Mouse (Mus musculus) natural killer cell, adult 2 months (primary cell): ENCODE results near the gene Slc25a4.

Source experiments
- DNase-seq, 2 experiments: peaks; one replicate each; pipeline ENCODE4 v3.0.0; 2022; ENCODE audit warnings: low spot score in 2 of 2

Gene Slc25a4

DNA sequence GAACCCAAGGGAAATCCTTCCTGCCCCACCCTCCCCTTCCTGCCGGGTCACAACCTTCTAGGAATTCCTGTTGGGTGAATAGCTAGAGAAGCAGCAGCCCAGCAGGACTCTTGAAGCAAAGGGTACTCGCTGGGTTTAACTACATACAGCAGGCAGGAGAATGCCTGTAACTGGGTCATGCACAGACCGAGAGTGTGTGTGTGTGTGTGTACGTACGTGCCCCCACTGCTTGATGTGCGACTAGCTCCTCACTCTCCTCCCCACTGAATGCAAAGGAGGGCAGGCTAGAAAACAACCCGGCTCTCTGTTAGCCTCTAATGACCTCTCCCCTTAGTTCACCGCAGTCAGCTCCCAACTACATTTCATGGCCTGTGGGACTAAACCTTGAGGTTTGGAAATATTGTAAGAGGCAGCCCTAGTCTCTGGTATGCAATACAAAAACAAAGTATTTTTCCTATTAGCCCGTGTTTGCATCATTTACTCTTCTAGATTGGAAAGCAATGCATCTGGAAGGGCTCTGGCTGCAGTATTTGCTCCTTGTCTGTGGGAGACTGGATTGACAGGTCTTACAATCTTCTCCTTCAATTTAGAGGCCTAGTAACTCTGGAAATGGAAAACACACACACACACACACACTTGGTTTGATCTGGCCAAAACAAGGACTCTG, 6.0 kb downstream of the Slc25a4 start:
- no peak for DNase-seq

DNA sequence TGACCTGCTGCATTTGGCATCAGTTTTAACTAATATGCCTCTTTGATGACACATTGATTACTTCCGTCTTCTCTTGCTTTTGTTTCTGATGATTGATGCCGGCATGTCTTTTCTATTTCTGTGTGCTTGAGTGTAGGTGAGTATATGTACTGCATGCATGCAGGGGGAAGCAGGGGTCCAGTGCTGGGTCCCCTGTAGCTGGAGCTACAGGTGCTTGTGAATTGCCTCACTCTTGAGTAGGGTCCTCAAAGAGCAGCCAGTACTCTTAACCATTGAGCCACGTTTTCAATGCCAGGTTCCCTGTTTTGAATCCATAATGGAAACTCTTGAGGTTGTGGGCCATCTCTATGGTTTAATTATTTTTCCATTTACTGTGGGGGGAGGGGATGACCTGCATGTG, 6.8 kb downstream of the Slc25a4 start:
- no peak for DNase-seq

DNA sequence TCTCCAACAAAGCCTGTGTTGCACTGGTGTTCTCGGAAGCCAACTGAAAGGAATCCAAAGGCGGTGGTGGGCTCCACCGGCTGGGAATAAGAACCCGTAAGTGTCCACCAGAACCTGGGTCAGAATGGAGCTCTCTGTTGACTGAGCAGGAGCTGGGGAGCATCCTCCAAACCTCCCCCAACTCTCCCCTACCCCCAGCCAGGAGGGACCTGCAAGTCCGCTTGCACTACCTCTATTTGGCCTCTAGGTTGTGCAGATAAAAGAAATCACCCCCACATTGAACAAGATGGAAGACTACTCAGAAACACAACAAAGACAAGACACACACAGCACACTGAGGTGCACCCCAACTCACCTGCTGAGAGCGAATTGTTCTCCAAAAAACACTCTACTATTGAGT, 8.7 kb downstream of the Slc25a4 start:
- no peak for DNase-seq

DNA sequence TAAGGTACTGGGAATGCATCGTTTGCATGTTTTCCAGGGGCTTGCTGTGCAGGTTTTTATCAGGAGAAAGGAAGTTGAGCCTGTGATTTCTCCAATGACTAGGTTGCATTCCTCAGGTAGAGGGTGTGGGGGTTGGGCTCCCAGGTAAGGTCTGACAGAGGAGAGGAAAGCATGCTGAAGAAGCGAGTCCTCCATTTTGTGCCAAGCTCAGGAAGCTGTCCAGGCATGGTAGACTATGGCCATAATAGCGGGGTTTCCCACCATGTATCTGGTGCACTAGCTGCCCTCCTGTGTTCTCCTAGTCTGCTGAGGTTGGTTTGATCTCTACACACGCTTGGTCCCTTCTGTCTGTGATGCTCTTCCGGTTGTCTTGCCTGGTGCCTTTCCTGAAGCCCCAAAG, 13.4 kb downstream of the Slc25a4 start:
- no peak for DNase-seq

DNA sequence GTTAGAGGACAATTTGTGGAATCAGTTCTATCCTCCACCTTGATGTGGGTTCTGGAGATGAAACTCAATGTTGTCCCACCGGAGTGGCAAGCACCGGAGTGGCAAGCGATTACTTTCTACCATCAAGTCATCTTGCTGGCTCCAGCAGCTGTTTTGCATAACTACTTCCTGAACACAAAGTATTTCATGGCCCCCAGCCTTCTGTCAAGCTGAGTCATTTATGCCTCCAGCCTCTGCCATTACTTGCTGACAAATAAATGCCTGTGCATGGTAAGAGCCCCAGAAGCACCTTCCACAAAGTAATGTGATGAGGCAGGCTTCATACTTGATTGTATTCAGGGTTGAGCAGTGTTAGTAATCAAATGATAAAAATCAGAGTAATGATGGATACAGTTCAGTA, 14.2 kb downstream of the Slc25a4 start:
- DNase-seq = no peak

DNA sequence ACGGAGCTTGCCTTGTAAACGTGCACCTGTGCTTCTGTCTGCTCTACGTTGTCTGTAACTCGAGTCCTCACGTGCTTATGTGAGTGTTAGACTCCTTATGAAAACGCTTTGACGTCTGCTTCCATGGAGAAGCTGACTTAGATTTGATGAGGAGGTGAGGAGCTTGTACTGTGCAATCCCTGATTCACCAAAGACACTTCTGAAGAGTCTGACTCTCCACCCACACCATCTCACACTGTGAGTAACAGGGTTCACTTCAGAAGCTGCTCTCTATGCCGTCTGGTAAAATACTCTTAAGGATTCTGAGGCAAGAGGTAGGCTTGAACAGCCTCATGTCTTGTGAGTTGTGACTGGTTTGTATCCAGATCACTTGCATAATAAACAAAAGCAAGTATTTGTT, 18.0 kb downstream of the Slc25a4 start:
- DNase-seq = no peak

DNA sequence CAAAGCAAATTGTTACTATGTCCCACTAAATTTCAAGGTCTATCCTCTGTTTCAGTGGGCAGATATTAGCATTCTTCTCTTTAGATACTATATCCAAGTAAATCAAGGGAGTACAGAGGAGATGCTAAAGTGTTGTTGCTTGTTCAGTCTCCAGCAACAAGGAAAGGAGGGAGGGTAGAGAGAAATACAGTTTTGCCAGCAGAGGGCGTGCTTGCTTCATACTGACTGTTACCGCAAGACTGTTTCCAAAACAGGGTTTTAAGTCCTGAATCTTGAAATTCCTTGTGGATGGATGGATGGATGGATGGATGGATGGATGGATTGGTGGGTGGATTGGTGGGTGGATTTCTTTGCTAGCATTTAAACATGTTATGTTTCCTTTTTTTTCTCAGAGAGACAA, 25.7 kb downstream of the Slc25a4 start:
- peak; percentile 26 to 47 for DNase-seq

DNA sequence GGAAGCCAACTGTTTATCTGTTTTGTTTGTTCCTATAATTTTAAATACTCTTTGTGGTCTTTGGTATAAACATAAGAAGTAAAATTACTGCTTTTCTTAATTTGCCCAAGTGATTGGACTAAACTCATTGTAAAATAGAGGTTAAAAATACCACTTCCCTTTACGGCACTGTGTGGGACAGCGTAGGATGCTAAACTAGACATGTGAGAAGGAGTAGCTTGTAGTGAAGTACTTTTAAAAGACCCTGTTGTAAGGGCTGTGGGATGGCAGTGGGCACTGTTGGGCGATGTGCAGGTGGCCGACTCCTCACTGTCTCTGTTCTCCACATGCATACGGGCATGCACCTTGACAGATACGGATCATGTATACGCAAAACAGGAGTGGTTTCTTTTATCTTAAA, 30.9 kb downstream of the Slc25a4 start:
- DNase-seq = no peak

DNA sequence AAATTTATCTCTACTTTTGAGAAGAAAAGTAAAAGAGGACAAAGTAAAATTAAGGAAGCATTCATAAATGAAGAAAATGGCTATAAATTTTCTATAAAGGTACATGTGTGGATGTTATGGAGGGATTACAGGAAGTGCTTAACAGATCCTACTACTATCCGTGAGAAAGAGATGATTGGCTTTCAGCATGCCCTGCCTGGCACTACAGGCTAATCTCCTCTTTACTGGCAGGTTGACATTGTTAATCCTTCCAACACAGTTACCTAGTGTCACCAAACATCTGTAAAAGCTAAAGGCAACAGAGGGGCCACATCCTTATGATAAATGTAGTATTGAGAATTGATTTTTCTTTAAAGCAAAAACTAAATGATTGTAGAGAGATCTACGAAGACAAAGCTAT, 37.4 kb downstream of the Slc25a4 start:
- no peak for DNase-seq

DNA sequence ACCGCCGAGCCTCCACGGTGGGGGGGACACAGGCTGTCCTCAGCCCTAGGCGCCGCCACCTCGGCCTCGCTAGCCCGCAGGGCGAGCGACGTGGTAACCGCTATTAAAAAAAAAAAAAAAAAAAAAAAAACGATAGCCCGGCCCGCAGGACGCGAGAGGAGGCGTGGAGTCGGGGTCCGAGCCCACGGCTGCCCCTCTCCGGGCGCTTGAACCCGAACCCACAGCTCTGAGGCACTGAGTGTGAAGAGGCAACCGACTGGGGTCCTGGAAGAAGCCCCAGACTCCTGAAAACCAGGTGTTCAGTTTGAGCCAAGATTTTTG, 47.3 kb downstream of the Slc25a4 start:
- DNase-seq = no peak

DNA sequence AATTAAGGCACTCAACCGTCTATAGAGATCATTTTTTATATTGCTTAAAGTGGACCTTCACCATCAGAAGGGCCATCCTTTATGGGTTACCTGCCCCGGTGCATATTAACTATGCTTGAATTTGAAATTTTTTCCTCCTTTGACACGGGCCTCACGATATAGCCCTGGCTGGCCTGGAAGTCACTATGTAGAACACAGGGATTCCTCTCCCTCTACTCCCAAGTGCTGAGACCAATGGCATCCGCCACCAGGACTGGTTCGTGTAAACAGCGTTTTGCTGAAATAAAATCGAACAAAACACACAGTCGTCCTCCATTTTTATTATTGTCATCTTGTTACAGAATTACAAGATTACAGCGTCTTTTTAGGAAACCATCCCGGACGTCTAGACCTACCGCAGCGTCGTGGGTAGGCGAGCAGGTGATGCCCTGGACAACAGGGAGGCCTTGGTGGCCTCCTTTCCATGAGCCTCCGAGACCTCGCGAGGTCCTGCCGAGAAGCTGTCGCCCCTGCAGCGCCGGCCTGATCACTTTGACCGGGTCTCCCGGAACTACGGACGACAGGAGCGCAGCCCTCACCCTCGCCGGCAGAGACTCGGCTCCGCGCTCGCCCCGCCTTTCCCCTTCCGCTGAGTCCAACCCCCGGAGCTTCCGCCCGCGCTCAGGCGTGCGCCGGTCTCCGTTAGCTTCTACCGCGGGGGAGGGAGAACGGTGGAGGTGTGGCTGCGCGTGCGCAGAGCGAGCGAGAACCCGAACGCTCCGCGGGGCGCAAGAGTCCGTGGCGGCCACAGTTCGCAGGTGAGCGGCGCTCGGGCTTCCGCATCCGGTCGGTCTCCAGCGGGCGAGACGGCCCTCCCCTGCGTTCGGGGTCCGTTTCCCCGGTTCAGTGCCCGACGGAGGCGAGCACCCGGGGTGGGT, 47.9 kb downstream of the Slc25a4 start:
- peak; percentile 94 to 96 for DNase-seq
